Mouse (Mus musculus) CH12.LX (cell line): ENCODE data around the gene Lrrc1. TPM values are rescaled to one million over a fixed set of nuclear protein-coding genes. Genes with fewer than 3 reads are reported as not detected.

Experiments used
- DNase-seq: peaks from one replicate; pipeline ENCODE4 v3.0.0-alpha.2; 2013; ENCODE audit errors: extremely low read depth
- H3K27ac ChIP-seq: 2 replicates; pipeline ENCODE4 v1.5.1; 2012; ENCODE audit warnings: low read depth, mild to moderate bottlenecking, control low read depth, moderate library complexity; ENCODE audit not compliant: insufficient read depth
- H3K27me3 ChIP-seq: replicated peaks from 2 replicates; pipeline ENCODE3; 2012; ENCODE audit warnings: inconsistent platforms
- H3K36me3 ChIP-seq, 2 experiments: replicated peaks in 1 of 2; 2 replicates each; pipeline versions ENCODE3 to v1.6.1; 2012; ENCODE audit warnings: inconsistent platforms in 1 of 2, low read length in 1 of 2, mild to moderate bottlenecking in 1 of 2, mixed read lengths in 1 of 2, moderate library complexity in 1 of 2; ENCODE audit not compliant: control insufficient read depth in 1 of 2, insufficient read depth in 1 of 2
- H3K4me1 ChIP-seq, 2 experiments: 2 replicates each; pipeline ENCODE4 v1.6.1; 2012; ENCODE audit warnings: inconsistent platforms in 1 of 2, moderate library complexity in 1 of 2; ENCODE audit not compliant: insufficient read depth in 2 of 2, control insufficient read depth in 1 of 2
- H3K4me2 ChIP-seq: 2 replicates; pipeline ENCODE4 v1.6.1; 2012; ENCODE audit warnings: low read depth, mild to moderate bottlenecking, control low read depth; ENCODE audit not compliant: poor library complexity, insufficient read depth, severe bottlenecking
- H3K4me3 ChIP-seq, 3 experiments: fragments of 150-350 bp in 1 of 3; sonication (generic) in 1 of 3; replicated peaks in 1 of 3; 2 replicates each; pipeline versions ENCODE3 to v1.5.1; 2011 to 2012; ENCODE audit warnings: low read depth in 2 of 3, low read length in 2 of 3, mild to moderate bottlenecking in 2 of 3, moderate library complexity in 2 of 3, control low read depth in 1 of 3, improper control_type of control experiment in 1 of 3, inconsistent platforms in 1 of 3, mixed read lengths in 1 of 3; ENCODE audit not compliant: poor library complexity in 1 of 3
- H3K79me2 ChIP-seq: replicated peaks from 2 replicates; pipeline ENCODE4 v1.6.1; 2012; ENCODE audit warnings: mild to moderate bottlenecking, moderate library complexity; ENCODE audit not compliant: control insufficient read depth, poor library complexity, insufficient read depth, severe bottlenecking; ENCODE audit errors: extremely low read depth
- H3K9ac ChIP-seq: 2 replicates; pipeline ENCODE4 v1.6.1; 2012; ENCODE audit warnings: low read depth, mild to moderate bottlenecking, control low read depth, moderate library complexity; ENCODE audit not compliant: insufficient read depth
- H3K9me3 ChIP-seq: replicated peaks from 2 replicates; pipeline ENCODE3; 2012; ENCODE audit warnings: low read length, inconsistent platforms, mixed read lengths
- BHLHE40 ChIP-seq: IDR thresholded peaks from 2 replicates; pipeline ENCODE4 v1.6.1; 2011; ENCODE audit warnings: mild to moderate bottlenecking, low read depth, low read length, improper control_type of control experiment
- CHD1 ChIP-seq: IDR thresholded peaks from 2 replicates; pipeline ENCODE4 v1.6.1; 2012; ENCODE audit warnings: low read depth, low read length, improper control_type of control experiment, inconsistent platforms
- ETS1 ChIP-seq: conservative IDR thresholded peaks from 2 replicates; pipeline ENCODE4 v1.6.1; 2012; ENCODE audit warnings: low read depth, mild to moderate bottlenecking, inconsistent platforms, low read length, improper control_type of control experiment, moderate library complexity
- GABPA ChIP-seq: IDR thresholded peaks from 2 replicates; pipeline ENCODE4 v1.6.1; 2012; ENCODE audit warnings: low read depth, low read length, improper control_type of control experiment, inconsistent platforms; ENCODE audit not compliant: insufficient replicate concordance
- HCFC1 ChIP-seq: IDR thresholded peaks from 2 replicates; pipeline ENCODE4 v1.6.1; 2012; ENCODE audit warnings: low read depth, mild to moderate bottlenecking, inconsistent platforms, low read length, improper control_type of control experiment
- JUN ChIP-seq: IDR thresholded peaks from 2 replicates; pipeline ENCODE4 v1.6.1; 2011; ENCODE audit warnings: low read depth, mild to moderate bottlenecking, low read length, improper control_type of control experiment, moderate library complexity; ENCODE audit not compliant: insufficient read depth
- JUND ChIP-seq: conservative IDR thresholded peaks from 2 replicates; pipeline ENCODE4 v1.6.1; 2011; ENCODE audit warnings: low read depth, low read length, improper control_type of control experiment
- KAT2A ChIP-seq: IDR thresholded peaks from 2 replicates; pipeline ENCODE4 v1.6.1; 2012; ENCODE audit warnings: low read length, improper control_type of control experiment, inconsistent platforms; ENCODE audit not compliant: insufficient replicate concordance
- MAFK ChIP-seq: IDR thresholded peaks from 2 replicates; pipeline ENCODE4 v1.6.1; 2011; ENCODE audit warnings: low read length, improper control_type of control experiment; ENCODE audit not compliant: insufficient replicate concordance
- MAX ChIP-seq: IDR thresholded peaks from 2 replicates; pipeline ENCODE4 v1.6.1; 2011; ENCODE audit warnings: low read length, improper control_type of control experiment
- MAZ ChIP-seq: IDR thresholded peaks from 2 replicates; pipeline ENCODE4 v1.6.1; 2012; ENCODE audit warnings: low read depth, mild to moderate bottlenecking, inconsistent platforms, low read length, improper control_type of control experiment, moderate library complexity
- MXI1 ChIP-seq: IDR thresholded peaks from 2 replicates; pipeline ENCODE4 v1.6.1; 2011; ENCODE audit warnings: mild to moderate bottlenecking, low read depth, low read length, improper control_type of control experiment
- NRF1 ChIP-seq: IDR thresholded peaks from 2 replicates; pipeline ENCODE4 v1.6.1; 2014; ENCODE audit warnings: low read depth, mild to moderate bottlenecking, inconsistent platforms, low read length, improper control_type of control experiment, moderate library complexity
- PAX5 ChIP-seq: IDR thresholded peaks from 2 replicates; pipeline ENCODE4 v1.6.1; 2012; ENCODE audit warnings: low read length, inconsistent platforms, mixed read lengths
- POLR2A ChIP-seq: IDR thresholded peaks from 2 replicates; pipeline ENCODE4 v1.6.1; 2011; ENCODE audit warnings: low read depth, mild to moderate bottlenecking, improper control_type of control experiment, low read length
- POLR2AphosphoS2 ChIP-seq: IDR thresholded peaks from 2 replicates; pipeline ENCODE4 v1.6.1; 2011; ENCODE audit warnings: low read depth, low read length, improper control_type of control experiment
- SIN3A ChIP-seq: IDR thresholded peaks from 2 replicates; pipeline ENCODE4 v1.6.1; 2012; ENCODE audit warnings: low read length, improper control_type of control experiment, inconsistent platforms
- USF2 ChIP-seq: conservative IDR thresholded peaks from 2 replicates; pipeline ENCODE4 v1.6.1; 2011; ENCODE audit warnings: low read depth, low read length, improper control_type of control experiment
- dilution Hi-C: fragments of 300-500 bp; cut with MboI; formaldehyde crosslinking; loops from 2 replicates; pipeline ENCODE4 v1.14.3; 2020; ENCODE audit warnings: low sequenced_read_pairs; ENCODE audit not compliant: extremely low pct_unique_long_range_greater_than_20kb, extremely low pct_ligation_motif_present
- in situ Hi-C: fragments of 300-500 bp; cut with MboI; formaldehyde crosslinking; loops from 3 replicates; pipeline ENCODE4 v1.14.3; 2019; ENCODE audit warnings: low sequenced_read_pairs, low pct_ligation_motif_present, low pct_unique_long_range_greater_than_20kb, mixed read lengths
- polyA plus RNA-seq: library from polyadenylated mRNA; unstranded; fragments of >175 nt; gene quantifications from 2 replicates; pipeline ENCODE4 v1.2.1, GENCODE M21; 2012; ENCODE audit warnings: low read depth; ENCODE audit not compliant: insufficient read length
- total RNA-seq, 2 experiments: library from RNA; depleted of rRNA; stranded (reverse); fragments of 300-350 nt in 1 of 2; fragments of >200 nt in 1 of 2; gene quantifications; 2 replicates each; pipeline ENCODE4 v1.2.3; 2012 to 2014

The Lrrc1 gene
- total and polyA plus RNA-seq, 3 experiments, result 15.4 to 15.8 (median 15.8) TPM

GRCm38 (mm10) chr9:77385611-77386010, 159.1 kb downstream of the Lrrc1 start:
- TF ChIP-seq PAX5, result no peak
- no peak for TF ChIP-seq JUN
- no peak for TF ChIP-seq MAX
- TF ChIP-seq POLR2A, result no peak
- no peak for TF ChIP-seq BHLHE40
- no peak for TF ChIP-seq SIN3A
- TF ChIP-seq NRF1, result no peak
- no peak for TF ChIP-seq MAZ
- no peak for TF ChIP-seq GABPA
- TF ChIP-seq POLR2AphosphoS2, result no peak
- TF ChIP-seq, all 38 proteins: peak for 0
- H3K4me3 ChIP-seq, result no peak overlapping the region
- no peaks in the 10 kb centered on the region for H3K27me3 ChIP-seq
- H3K9ac ChIP-seq, result no peak overlapping the region
- no peaks in the 10 kb centered on the region; a peak in 1 of 4 replicates for H3K4me1 ChIP-seq
- no peaks in the 10 kb centered on the region for H3K79me2 ChIP-seq
- H3K4me2 ChIP-seq, result no peak overlapping the region
- no peak overlapping the region for H3K27ac ChIP-seq
- dilution Hi-C loops, result no loop called here
- in situ Hi-C loops, result loop anchor here (25.0 kb wide), 2 partner anchors 398 to 998 kb away; no protein-coding TSS in a partner anchor
- no peaks in the 10 kb centered on the region for H3K9me3 ChIP-seq
- H3K36me3 ChIP-seq, result no peaks in the 10 kb centered on the region
- no peak for DNase-seq

- Histone ChIP-seq H3K27ac (no peak overlapping the region), H3K4me1 (no peaks in the 10 kb centered on the region; a peak in 1 of 4 replicates), H3K9me3 (no peaks in the 10 kb centered on the region), H3K27me3 (no peaks in the 10 kb centered on the region), H3K4me2 (no peak overlapping the region), H3K79me2 (no peaks in the 10 kb centered on the region), H3K36me3 (no peaks in the 10 kb centered on the region), H3K9ac (no peak overlapping the region), H3K4me3 (no peak overlapping the region)
- DNase-seq, result no peak
- in situ Hi-C loops, result loop anchor here (25.0 kb wide), 2 partner anchors 397 to 997 kb away; no protein-coding TSS in a partner anchor
- TF ChIP-seq JUND (no peak), MAX (no peak), HCFC1 (no peak), CHD1 (no peak), ETS1 (no peak), MXI1 (no peak), KAT2A (no peak), JUN (no peak), SIN3A (no peak), POLR2A (no peak), BHLHE40 (no peak), MAFK (no peak), USF2 (no peak)
- dilution Hi-C loops, result no loop called here
Measured at GRCm38 (mm10) chr9:77384651-77385050, 160.0 kb downstream of the Lrrc1 start.
